Mouse (Mus musculus): ENCODE results near the gene Opcml. TPM values are rescaled to one million over a fixed set of nuclear protein-coding genes. Genes with fewer than 3 reads are reported as not detected.

Opcml gene
- polyA plus RNA-seq, 1 experiment: 0.83 TPM

DNA sequence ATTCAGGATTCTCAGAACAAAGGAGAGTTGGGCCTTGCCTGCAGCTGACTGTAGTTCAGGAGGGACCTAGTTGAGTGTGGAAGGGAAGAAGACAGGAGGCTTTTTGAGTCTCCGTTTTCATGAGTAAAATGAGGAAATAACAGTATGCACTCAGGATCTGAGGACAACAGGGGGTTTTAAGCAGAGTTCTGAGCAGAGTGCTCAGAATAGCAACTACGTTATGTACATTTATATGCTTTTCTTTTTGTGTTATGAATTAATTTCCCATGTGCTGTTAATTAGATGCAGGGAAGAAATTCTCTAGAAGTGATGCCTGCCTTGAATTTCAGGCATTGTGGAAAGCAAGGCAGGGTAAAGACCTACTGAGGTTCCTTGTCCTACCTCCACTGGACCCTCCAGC, 697.9 kb downstream of the Opcml start:
- Histone ChIP-seq H3K4me1 (ENCODE audit: control insufficient read depth, insufficient read depth, low read length) (no peaks in the 10 kb centered on the region), H3K27ac (ENCODE audit: insufficient read depth, low read length) (no peak overlapping the region), H3K4me3 (ENCODE audit: insufficient read depth, low read length) (no peak overlapping the region)
- no peak for TF ChIP-seq POLR2A (IDR thresholded peaks at IDR 0.05; ENCODE audit: low read depth, low read length)
- TF ChIP-seq CTCF (IDR thresholded peaks at IDR 0.05; ENCODE audit: borderline replicate concordance, insufficient read depth, low read length): no peak

DNA sequence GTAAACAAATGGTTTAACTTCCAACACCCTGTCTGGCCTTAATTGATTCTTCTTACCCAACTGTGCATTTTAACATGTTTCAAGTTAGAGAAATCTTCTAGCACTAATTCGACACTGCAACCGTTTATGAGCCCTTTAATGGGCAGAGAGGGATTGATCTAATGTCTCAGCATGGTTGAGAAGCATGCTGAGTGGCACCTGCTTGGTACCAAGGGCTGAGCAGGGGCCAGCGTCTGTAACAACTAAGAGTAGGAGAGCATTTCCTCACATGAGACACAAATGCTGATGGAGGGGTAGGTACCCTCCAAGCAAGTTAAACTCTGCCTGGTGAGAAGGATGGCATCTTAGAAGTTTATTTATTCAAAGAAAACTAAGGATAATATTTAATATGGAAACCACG, 699.3 kb downstream of the Opcml start:
- TF ChIP-seq CTCF (IDR thresholded peaks at IDR 0.05; ENCODE audit: borderline replicate concordance, insufficient read depth, low read length) (no peak), POLR2A (IDR thresholded peaks at IDR 0.05; ENCODE audit: low read depth, low read length) (no peak)
- no peak overlapping the region for H3K27ac ChIP-seq (ENCODE audit: insufficient read depth, low read length)
- H3K4me1 ChIP-seq (ENCODE audit: control insufficient read depth, insufficient read depth, low read length): no peaks in the 10 kb centered on the region
- no peak overlapping the region for H3K4me3 ChIP-seq (ENCODE audit: insufficient read depth, low read length)

DNA sequence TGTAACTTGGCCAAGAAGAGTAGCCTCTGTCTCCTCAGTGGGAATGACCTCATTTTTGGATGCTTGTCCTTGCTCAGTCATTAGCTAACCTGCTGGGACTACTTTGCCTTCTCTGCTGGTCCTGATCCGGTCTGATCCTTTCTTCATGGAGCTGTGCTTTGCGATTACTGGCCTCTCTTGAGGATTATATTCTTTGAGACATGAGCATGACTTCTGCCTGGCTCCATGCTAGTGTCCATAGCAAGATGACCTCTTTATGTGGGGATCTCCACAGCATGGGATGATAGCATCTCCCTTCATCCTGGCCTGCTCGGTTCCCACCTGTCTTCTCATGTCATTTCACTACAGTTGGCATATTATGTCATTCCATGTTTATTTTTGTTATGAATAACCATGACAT, 699.8 kb downstream of the Opcml start:
- Histone ChIP-seq H3K27ac (ENCODE audit: insufficient read depth, low read length) (no peak overlapping the region), H3K4me1 (ENCODE audit: control insufficient read depth, insufficient read depth, low read length) (no peaks in the 10 kb centered on the region), H3K4me3 (ENCODE audit: insufficient read depth, low read length) (no peak overlapping the region)
- no peak for TF ChIP-seq CTCF (IDR thresholded peaks at IDR 0.05; ENCODE audit: borderline replicate concordance, insufficient read depth, low read length)
- TF ChIP-seq POLR2A (IDR thresholded peaks at IDR 0.05; ENCODE audit: low read depth, low read length): no peak

DNA sequence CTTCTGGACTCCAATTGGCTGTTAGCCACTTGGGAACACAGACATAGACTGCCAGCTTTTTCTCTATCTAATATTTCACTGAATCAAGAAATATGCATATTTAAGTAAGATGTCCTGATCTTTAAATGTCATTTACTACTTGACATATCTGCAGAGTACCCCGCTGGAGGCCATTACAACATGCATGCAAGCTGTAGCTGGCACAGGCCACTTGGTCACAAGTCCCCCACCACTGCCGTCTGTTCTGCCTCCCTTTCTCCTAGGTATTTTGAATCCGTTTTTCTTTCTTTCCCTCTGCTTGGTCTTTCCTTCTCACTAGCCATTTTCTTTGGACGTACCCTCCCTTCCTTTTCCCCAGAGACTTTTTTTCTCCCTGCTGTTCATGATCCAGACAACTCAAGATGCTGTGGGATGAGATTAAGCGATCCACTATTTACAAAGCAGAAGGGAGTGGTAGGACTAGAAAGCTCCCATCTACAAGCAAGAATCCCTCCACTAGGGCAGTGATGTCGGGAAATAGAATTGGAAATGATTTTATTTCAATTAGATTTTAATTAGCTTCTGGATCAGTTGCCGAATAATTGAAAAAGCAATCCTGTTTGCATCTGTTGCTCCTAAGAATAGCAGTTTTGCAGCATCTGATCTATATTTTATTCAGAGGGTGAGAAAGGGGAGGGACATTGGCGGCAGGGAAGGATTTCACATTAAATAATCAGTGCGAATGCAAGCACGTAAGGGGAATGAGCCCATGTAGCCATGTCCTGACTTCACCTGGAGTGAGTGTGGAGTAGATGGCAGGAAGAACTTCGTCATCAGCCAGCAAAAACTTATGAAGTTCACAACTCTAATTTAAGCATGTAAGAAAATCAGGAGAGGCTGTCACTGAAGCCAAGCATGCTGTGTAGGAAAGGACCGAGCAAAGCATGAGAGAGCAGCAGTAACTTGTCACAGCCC, 709.5 kb downstream of the Opcml start:
- no peak for TF ChIP-seq CTCF (IDR thresholded peaks at IDR 0.05; ENCODE audit: borderline replicate concordance, insufficient read depth, low read length)
- TF ChIP-seq POLR2A (IDR thresholded peaks at IDR 0.05; ENCODE audit: low read depth, low read length): no peak
- H3K27ac ChIP-seq (ENCODE audit: insufficient read depth, low read length): no peak overlapping the region
- H3K4me1 ChIP-seq (ENCODE audit: control insufficient read depth, insufficient read depth, low read length): no peaks in the 10 kb centered on the region
- no peak overlapping the region for H3K4me3 ChIP-seq (ENCODE audit: insufficient read depth, low read length)

DNA sequence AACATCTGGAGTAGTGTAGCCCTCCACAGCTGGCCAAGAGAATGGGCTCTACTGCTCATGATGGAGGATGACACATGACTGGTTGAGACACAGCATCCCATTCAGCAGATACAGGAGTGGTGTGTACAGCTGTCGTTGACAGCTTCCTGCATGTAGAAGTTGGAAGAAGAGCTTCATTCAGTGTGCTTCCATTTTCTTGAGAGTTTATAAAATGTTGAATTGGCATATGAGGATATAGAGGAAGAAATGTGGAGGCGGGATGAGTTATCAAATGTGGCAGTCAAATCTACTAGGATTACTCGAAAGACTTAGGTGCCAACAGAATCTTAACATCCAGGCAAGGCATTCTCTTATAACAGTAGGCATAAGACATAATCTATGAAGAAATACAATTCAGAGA, 723.3 kb downstream of the Opcml start:
- TF ChIP-seq POLR2A (IDR thresholded peaks at IDR 0.05; ENCODE audit: low read depth, low read length) (no peak), CTCF (IDR thresholded peaks at IDR 0.05; ENCODE audit: borderline replicate concordance, insufficient read depth, low read length) (no peak)
- Histone ChIP-seq H3K4me3 (ENCODE audit: insufficient read depth, low read length) (no peak overlapping the region), H3K27ac (ENCODE audit: insufficient read depth, low read length) (no peak overlapping the region), H3K4me1 (ENCODE audit: control insufficient read depth, insufficient read depth, low read length) (no peaks in the 10 kb centered on the region)

DNA sequence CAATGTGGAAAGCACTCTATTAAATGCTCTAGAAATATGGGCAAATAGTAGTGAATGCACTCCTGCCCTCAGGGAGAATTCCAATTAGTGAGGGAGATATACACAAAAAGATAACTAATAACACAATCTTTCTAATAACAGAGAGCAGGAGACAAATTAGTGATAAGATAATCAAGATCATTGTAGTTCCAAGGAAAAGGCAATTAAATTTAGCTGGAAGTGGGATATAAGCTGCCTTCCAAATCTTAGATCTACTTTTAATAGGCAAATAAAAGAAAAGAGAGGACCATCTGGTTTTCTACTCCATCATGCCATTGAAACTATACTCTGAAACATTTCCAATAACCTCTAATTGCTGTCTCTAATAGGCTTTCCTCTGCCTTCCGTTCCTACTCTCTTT, 742.6 kb downstream of the Opcml start:
- no peak overlapping the region for H3K27ac ChIP-seq (ENCODE audit: insufficient read depth, low read length)
- H3K4me3 ChIP-seq (ENCODE audit: insufficient read depth, low read length): no peak overlapping the region
- no peak for TF ChIP-seq CTCF (IDR thresholded peaks at IDR 0.05; ENCODE audit: borderline replicate concordance, insufficient read depth, low read length)
- TF ChIP-seq POLR2A (IDR thresholded peaks at IDR 0.05; ENCODE audit: low read depth, low read length): no peak
- H3K4me1 ChIP-seq (ENCODE audit: control insufficient read depth, insufficient read depth, low read length): no peaks in the 10 kb centered on the region

DNA sequence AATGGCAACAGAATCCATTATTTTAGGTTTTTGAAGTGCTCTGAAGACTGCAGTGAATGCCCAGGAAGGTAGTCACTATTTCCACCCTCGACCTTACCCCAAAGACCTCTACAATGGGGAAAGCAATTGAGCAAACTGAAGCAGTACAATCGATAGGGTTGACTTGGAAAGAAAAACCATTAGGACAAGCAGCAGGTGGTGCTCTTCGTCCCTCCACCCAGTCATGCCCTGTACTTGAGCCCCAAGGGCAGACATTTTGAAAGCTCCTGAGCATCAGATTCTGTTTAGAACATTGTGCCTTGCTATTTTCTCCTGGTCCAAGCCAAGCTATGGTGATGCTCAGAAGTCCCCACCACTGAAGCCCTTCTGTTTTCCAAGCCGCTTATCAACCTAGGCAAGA, 744.4 kb downstream of the Opcml start:
- no peak overlapping the region for H3K4me3 ChIP-seq (ENCODE audit: insufficient read depth, low read length)
- TF ChIP-seq CTCF (IDR thresholded peaks at IDR 0.05; ENCODE audit: borderline replicate concordance, insufficient read depth, low read length) (no peak), POLR2A (IDR thresholded peaks at IDR 0.05; ENCODE audit: low read depth, low read length) (no peak)
- H3K27ac ChIP-seq (ENCODE audit: insufficient read depth, low read length): no peak overlapping the region

DNA sequence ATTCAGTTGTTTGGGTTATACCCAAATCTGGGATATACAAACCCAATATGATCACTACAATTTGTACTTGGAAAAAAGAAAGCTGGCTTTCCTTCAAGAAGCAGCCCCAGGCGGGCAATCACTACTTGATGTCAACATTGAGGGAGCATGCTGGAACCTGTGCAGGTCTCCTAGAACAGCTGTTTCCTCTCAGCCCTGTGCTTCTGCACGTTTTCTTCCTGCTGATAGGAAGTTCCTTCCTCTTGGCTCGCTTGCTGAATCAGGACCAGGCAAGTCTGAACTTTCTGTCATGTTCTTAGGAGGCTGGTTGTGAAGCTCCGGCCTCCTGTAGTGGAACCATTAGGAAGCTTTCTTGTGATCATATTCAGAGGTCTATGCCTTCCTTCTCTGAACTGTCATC, 746.1 kb downstream of the Opcml start:
- no peak overlapping the region for H3K27ac ChIP-seq (ENCODE audit: insufficient read depth, low read length)
- H3K4me1 ChIP-seq (ENCODE audit: control insufficient read depth, insufficient read depth, low read length): no peaks in the 10 kb centered on the region
- H3K4me3 ChIP-seq (ENCODE audit: insufficient read depth, low read length): no peak overlapping the region
- TF ChIP-seq CTCF (IDR thresholded peaks at IDR 0.05; ENCODE audit: borderline replicate concordance, insufficient read depth, low read length) (no peak), POLR2A (IDR thresholded peaks at IDR 0.05; ENCODE audit: low read depth, low read length) (no peak)

More for the DNA sequence above, 744.4 kb downstream of the Opcml start:
- no peaks in the 10 kb centered on the region for H3K4me1 ChIP-seq (ENCODE audit: control insufficient read depth, insufficient read depth, low read length)

DNA sequence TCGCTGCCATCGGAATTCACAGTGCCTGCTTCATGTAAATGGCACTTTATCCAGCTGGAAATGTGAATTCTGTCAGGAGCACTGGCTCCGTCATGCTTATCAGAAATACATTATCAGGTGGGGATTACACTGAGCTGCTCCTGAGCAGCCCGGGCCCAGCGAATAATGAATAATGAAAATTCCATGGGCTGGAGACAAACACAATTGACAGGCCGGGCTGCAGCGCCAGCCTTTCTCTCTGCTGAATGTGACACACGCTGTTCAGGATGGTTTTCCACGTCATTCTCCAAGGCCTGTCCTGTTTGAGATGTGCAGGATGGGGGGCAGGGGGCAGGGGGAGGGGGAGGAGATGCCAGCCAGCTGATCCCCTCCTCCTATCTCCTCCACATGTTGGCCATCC, 757.6 kb downstream of the Opcml start:
- no peak for TF ChIP-seq POLR2A (IDR thresholded peaks at IDR 0.05; ENCODE audit: low read depth, low read length)
- H3K4me3 ChIP-seq (ENCODE audit: insufficient read depth, low read length): no peak overlapping the region
- H3K4me1 ChIP-seq (ENCODE audit: control insufficient read depth, insufficient read depth, low read length): no peaks in the 10 kb centered on the region
- H3K27ac ChIP-seq (ENCODE audit: insufficient read depth, low read length): no peak overlapping the region

DNA sequence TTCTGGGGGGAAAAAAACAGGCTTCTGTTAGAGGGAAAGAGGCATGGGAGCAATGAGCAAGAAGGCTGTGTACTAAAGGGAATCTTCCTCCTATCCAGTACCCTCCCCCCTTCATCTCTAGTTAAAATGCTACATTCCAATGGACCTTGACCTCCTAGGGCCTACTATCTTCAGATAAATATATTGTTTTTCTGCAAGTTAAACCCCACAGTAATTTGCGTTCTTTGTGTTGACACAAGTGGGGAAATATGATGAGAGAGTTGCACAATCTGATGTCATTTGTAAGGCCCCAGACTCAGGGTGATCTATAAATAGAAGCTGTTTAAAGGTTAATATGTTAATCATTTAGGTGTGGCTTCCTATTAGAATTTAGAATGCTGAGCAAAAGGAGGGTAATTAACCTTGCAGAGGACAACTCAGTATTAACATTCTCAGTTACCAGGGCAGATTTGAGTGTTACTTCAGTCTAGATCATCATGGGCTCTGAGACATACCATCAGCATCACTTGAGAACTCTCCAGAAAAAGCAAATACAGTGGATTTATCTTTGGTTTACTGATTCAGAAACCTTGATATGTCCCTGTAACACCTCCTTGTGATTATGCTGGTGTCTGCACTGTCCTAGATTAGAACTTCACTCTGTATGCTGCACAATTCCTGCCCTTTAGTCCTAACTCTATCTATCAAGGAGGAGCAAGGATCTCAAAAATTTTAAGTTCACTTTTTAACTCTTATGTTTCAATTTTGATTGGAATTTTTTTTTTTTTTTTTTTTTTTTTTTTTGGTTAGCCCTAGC, 762.0 kb downstream of the Opcml start:
- Histone ChIP-seq H3K27ac (ENCODE audit: insufficient read depth, low read length) (no peak overlapping the region), H3K4me3 (ENCODE audit: insufficient read depth, low read length) (no peak overlapping the region), H3K4me1 (ENCODE audit: control insufficient read depth, insufficient read depth, low read length) (peaks cover 2% of the 10 kb centered on the region; the same call in 1 of the 2 replicates)
- TF ChIP-seq POLR2A (IDR thresholded peaks at IDR 0.05; ENCODE audit: low read depth, low read length) (no peak), CTCF (IDR thresholded peaks at IDR 0.05; ENCODE audit: borderline replicate concordance, insufficient read depth, low read length) (no peak)

Data from embryonic fibroblast, embryonic 13.5 days (primary cell).